Mouse (Mus musculus) frontal cortex, adult (tissue): Measurements from ENCODE around the gene Exosc5.

Source experiments
- ATAC-seq: cut with Nextera tagmentation; 2 replicates; pipeline ENCODE4 v1.9.2; 2017; ENCODE audit warnings: mild to moderate bottlenecking, moderate library complexity, mixed read lengths; ENCODE audit not compliant: low TSS enrichment

Gene Exosc5

GRCm38 (mm10) chr7:25677013-25677412, 18.0 kb downstream of the Exosc5 start:
- no peak for ATAC-seq

DNA sequence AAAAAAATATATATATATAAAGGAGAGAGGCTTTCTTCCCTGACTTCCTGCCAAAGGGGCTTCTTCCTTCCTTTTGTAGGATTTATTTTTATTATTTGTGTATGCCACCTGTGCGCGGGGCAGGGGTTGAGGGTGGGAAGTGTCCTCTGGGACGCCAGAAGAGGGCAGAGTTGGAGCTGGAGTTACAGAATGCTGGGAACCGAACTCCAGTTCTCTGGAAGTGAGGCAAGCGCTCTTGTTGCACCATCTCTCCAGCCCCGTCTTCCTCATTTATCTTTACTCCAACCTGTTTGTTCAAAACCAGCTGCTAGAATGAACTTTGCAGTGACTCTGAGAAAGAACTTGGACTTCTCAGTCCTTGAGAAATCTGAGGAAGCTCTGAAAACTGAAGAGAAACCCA, 21.0 kb downstream of the Exosc5 start:
- ATAC-seq: no peak

GRCm38 (mm10) chr7:25680514-25681258, 21.7 kb downstream of the Exosc5 start, which contains the start of gene B9d2:
Gene B9d2 (plus strand): TSS chr7:25680780.
- peak; percentile 94 for ATAC-seq

DNA sequence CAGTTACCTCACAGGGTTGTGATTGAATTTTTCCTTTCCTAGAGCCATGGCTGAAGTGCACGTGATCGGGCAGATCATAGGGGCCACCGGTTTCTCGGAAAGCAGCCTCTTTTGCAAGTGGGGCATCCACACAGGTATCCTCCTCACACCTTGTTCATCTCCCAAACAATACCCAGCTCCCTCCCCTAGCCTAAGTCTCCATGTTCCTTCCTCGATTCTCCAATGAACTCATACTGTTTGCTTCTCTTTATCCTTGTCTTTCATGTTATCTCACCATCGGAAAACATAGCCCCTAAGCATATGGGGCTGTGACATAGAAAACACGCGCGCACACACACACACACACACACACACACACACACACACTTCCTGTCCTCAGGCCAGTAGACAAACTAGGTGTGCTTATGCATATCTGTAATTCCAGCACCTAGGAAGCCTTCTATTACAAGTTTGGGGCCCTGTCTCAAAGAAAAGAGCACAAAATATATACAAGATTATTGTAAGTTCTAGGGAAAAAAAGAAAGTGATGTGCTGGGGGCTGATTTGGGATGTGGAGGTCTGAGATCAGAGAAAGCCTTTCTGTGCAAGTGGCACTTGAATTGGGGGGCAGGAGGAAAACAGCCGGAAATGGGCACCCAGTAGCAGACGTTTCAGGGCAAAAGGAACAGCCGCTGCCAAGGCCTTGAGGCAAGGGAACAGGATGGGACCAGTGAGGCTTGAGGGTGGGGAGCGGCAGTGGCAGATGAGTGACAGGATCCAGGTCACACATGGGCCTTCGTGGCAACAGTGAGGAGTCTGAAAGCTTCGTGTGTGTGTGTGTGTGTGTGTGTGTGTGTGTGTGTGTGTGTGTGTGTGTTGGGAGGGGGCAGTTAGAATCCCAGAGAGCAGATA, 22.6 kb downstream of the Exosc5 start:
- no peak for ATAC-seq

- no peak for ATAC-seq
Observed at GRCm38 (mm10) chr7:25683474-25684180, 24.7 kb downstream of the Exosc5 start.

DNA sequence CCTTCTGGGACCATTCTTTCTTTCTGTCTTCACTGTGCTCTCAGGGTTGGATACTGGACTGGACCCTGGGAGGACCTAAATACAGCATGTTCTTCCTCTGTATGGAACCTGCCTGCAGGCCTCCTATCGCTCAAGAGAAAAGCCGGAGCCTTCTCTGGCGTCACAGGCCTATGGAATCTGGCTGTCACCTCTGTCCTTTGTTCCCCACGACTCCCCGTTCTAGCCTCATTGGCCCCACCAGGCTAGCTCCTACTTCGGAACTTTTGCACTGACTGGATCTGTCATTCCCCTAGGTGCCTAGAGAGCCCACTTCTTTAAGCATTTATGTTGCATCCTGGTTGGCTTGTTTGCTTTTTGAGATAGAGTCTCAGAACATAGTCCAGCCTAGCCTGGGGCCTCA, 25.7 kb downstream of the Exosc5 start:
- no peak for ATAC-seq

DNA sequence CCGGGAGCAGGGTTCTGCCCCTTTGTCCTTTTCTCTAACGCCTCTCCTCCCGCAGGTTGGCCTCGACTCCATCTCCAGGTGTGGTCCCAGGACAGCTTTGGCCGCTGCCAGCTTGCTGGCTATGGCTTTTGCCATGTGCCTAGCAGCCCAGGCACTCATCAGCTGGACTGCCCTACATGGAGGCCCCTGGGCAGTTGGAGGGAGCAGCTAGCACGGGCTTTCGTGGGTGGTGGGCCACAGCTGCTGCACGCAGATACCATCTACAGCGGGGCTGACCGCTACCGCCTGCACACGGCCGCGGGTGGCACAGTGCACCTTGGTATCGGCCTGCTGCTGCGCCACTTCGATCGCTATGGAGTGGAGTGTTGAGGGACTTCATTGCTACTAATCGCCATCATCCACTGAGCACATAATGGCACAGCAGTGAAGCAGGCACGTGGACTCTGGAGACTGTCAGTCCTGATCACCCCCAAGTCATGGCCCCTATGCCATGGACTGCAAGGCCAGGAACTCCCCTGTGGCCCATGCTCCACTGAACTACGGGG, 27.0 kb downstream of the Exosc5 start:
- no peak for ATAC-seq

DNA sequence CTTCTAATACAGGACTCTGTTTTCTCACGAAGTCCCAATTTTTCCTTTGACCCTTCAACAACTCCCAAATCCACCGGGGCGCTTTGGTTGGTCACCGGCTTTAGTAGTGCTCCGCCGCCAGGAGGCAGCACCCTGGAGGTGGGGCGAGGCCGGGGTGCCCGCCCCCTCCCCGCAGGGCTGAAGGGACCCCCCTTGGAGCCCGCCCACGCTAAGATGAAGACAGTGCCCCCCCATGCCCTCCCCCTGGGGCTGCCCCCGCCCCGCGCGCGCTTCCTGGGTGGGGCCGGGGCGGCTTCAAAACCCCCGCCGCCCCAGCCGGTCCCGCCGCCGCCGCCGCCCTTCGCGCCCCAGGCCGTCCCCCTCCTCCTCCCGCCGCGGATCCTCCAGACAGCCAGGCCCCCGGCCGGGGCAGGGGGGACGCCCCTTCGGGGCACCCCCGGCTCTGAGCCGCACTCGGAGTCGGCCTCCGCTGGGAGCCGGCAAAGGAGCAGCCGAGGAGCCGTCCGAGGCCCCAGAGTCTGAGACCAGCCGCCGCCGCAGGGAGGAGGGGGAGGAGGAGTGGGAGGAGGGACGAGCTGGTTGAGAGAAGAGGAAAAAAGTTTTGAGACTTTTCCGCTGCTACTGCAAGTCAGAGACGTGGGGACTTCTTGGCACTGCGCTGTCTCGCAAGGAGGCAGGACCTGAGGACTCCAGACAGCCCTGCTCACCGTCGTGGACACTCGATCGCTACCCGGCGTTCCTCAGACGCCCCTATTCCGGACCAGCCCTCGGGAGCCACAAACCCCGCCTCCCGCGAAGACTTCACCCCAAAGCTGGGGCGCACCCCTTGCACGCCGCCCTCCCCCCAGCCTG, 27.9 kb downstream of the Exosc5 start, which contains the start of gene Tgfb1:
Gene Tgfb1, plus strand, starts transcription at position 323 of the 852 bp plus-strand sequence.
- ATAC-seq: no peak

GRCm38 (mm10) chr7:25687811-25688401, 28.9 kb downstream of the Exosc5 start:
- no peak for ATAC-seq

DNA sequence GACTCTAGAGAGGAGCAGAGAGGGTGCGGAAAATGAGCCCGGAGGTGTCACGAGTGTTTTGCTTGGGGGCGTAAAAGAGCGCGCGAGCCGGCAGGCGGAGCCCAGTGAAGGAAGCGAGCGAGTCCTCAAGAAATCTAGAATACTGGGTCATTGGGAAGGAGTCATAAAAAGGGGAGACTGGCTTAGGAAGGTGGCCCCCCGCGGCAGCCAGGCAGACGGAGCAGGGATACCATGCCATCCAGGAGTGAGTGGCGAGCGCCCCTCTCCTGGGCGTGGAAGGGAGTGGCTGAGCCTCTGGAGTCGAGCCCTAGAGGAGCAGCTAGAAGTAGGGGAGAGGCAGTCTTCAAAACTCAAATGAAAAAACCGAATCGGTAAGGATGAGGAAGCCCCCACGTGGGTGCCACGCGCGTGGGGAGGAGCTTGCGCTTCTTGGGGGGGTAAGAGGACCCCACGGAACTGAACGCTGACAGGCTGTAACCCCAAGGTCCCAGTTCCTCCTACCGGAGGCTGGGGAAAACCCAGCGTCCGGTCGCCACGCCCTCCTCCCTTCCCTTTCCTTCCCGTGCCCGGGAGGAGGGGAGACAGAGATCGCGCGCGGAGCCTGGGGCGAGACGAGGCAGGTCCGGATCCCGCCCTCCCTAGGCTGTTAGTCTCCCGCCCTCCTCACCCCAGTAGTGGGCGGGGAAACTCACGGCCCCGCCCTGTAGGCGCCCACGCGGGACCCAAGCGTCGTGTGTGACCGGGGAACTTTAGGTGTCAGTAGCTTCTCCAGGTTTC, 30.0 kb downstream of the Exosc5 start:
- peak; percentile 27 for ATAC-seq

DNA sequence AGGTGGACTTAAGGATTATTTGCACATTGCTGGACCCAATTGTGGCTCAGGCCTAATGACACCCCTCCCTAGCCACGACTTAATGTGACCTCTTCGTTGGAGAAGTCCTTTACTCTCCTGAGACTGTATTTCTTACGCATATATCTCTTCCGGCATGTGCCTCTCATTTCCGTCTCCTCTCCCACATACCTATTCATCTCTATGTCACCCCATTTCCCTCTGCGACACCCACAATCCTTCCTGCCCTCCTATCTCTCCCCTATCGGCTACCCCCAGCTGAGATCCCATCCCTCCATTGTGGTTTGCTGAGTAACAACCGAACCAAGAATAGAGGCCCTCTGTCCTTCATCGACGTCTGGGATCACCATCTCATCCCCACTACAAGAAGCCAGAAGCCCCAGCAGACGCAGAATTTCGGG, 30.6 kb downstream of the Exosc5 start:
- ATAC-seq: no peak

DNA sequence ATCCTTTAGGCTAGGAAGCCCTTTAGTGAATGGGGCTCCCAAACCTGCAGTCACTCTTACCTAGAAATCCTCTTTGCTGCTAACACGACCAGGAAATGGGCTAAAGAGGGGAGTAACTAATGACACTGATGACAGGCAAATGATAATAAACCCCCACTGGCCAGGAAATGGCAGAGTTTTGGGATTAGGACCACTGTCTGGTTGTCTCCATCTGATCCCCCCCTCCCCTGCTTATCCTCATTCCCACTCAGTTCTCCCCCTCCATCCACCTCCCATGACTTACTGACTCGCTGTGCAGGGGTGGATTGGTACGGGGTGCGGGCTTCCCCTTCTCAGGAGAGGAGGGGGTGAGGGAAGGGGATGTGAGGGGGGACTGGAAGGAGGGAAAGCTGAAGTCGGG, 31.1 kb downstream of the Exosc5 start:
- ATAC-seq: no peak

- no peak for ATAC-seq
Observed at GRCm38 (mm10) chr7:25694104-25694503, 35.1 kb downstream of the Exosc5 start.

DNA sequence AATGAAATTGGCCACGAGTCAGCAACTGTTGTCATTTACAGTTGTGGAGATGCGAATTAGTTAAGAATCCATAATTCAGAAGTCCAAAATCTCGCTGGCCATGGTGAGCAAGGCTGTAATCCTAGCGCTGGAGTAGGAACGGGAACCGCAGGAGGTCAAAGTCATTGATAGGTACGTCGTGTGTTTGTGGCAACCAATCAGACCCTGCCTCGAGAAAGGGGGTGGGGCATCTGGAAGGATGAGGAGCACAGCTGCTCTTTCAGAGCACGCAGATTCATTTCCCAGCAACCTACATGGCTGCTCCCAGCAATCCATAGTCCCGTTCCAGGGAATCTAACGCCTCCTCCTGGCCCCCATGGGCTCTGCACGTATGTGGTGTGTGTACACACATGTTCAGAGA, 40.9 kb downstream of the Exosc5 start:
- ATAC-seq: no peak

GRCm38 (mm10) chr7:25700732-25701131, 41.8 kb downstream of the Exosc5 start:
- no peak for ATAC-seq

- ATAC-seq: no peak
Observed at GRCm38 (mm10) chr7:25702350-25702749, 43.4 kb downstream of the Exosc5 start.

- ATAC-seq: no peak; the same call in 1 of the 2 replicates
Observed at GRCm38 (mm10) chr7:25703793-25704494, 45.0 kb downstream of the Exosc5 start.

DNA sequence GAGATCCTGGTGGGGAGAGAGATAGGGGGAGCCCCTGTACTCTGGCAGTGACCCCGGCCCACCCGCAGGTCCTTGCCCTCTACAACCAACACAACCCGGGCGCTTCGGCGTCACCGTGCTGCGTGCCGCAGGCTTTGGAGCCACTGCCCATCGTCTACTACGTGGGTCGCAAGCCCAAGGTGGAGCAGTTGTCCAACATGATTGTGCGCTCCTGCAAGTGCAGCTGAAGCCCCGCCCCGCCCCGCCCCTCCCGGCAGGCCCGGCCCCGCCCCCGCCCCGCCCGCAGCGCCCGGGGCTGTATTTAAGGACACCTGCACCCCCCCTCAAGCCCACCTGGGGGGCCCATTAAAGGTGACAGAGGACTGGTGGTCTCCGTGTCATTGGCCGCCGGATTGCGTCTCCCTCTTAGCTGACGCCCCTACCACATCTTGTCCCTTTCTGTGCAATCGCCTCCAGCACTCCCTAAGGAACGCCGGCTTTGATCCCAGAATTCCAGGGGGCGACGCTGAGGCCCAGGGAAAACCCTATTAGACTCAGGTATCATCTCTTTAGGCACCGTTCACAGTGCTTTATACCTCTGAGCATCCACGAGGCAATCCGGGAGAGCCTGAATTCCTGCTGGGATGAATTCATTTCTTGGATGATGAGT, 45.9 kb downstream of the Exosc5 start:
- no peak for ATAC-seq
